Mouse (Mus musculus): ENCODE results near the gene Gm6588. TPM values are rescaled to one million over a fixed set of nuclear protein-coding genes. Genes with fewer than 3 reads are reported as not detected.

The Gm6588 gene
- total RNA-seq, 2 experiments from 2014 or later: not detected

DNA sequence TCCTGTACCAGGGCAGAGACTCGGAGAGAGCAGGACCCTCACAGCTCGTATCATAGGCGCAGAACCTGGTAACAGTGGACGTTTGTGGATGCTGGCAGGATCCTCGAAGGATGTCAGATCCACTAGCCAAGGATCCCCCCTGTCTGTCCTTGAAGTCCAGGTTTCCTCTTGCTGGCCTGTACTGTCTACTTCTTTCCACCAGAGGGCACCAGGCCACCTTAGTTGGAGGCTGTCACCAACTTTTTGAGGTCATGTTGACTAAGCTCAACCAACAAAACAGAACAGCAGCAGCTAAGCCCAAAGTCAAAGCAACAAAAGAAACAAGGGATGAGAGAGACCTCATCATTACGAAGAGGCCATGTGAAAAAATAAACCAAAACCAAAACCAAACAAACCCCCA lies 20.9 kb downstream of the Gm6588 start:
- DNase-seq: peak; percentile 13 to 46

DNA sequence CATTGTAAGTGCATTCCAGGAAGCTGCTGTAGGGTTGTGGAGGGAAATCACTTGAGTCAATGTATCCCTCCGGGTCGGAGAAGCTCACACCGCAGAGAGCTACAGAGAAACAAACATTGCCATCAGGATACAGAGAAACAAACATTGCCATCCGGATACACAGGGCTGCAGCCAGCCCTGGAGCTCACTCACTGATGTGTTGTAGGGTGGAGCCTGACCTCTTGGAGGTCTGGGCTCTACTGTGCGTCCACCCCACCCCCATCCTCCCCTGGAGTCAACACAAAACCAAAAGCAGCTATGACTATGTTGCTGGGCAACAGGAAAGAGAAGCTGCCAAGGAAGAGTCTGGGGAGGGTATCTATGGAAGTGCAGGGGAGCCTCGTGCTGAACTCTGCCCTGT lies 24.2 kb downstream of the Gm6588 start:
- DNase-seq: no peak

DNA sequence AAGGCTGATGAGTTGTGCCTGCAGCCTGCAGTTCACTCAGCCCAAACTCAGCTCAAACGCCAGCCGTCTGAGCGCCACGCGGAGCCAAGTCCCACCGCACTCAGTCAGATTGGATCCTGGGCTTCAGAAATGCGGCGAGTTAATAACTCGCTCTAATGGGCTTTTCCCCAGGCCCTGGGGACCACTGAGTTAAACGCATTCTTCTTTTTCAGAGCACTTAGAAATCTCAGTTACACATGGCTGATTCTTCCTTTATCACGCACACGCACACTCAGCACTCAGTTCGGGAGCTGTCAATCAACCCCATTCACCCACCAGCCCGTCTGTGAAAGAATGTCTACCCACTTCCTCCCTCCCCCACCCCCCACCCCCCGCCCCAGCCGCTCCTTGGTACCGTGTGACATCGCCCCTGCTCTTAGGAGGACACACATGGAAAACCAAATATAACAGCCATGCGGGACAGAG lies 32.8 kb downstream of the Gm6588 start:
- DNase-seq: no peak

DNA sequence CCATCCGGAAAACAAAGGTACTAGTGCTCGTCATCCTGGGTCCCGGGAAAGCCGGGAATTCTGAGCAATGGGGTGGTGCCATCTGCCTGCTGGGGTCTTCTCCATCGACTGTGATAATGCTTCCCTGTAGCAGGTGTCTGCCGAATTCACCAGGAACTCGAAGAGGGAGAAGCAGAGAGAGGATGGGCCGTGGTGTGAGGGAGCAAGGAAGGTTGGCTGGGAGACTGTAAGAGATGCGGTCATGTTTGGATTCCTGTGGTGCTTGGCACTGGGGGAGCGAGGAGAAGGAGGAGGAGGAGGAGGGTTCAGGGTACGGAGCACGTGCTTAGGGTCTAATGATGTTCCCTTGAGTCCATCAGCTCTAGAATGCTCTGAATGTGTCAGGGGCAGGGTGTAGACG lies 33.3 kb downstream of the Gm6588 start:
- DNase-seq: no peak

DNA sequence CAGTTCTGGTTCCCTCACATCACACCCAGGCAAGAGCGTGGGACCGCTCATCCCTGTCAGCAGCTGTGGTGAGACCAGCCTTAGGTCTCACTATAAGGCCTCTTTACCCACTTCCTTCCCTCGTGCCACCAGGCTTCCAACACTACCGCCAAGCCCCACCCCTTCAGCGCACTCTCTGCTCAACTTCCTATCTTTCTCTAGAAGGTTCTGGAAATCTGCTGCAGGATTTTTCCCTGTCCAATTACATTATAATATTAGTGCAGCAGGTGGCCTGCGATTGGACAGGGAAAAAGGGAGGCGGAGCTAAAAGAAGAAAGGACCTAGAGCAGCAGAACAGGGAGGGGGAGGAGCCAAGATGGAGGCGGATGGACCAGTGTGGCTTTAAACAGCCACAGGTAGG lies 33.8 kb downstream of the Gm6588 start:
- no peak for DNase-seq

DNA sequence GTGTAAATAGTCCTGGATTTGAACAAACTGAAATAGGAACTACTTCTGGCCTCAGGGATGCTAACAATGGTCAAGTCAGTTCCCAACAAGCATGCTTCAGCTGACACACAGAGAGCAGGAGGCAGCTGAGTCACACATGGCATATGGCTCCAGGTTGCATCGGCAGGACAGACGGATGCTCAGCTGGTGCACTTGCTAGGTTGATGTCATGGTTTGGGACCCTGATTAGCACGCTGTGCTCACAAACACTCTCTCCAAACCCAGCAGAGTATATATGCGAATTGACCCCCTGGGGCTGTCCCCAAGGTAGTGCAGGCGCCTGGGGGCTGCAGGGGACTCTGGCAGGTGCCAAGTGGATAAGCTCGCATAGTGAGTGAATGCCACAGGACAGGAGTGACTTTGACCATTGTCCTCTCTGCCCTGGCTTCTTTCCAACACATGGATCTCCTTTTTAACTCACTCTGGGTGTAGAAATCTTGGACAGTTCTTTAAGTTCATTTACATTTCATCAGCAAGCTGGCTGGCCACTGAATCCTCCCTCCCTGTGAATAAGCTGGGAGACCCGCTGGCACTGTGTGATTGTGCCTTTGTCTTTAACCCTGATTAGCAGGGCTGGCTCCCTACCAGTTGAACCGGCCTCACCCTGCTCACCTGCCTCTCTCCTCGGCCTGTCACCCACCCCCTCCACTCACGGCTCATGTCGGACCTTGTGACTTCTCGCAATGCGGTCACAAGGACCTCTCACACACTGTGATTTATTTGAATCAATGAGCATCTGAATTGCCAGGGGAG lies 35.9 kb downstream of the Gm6588 start:
- no peak for DNase-seq

DNA sequence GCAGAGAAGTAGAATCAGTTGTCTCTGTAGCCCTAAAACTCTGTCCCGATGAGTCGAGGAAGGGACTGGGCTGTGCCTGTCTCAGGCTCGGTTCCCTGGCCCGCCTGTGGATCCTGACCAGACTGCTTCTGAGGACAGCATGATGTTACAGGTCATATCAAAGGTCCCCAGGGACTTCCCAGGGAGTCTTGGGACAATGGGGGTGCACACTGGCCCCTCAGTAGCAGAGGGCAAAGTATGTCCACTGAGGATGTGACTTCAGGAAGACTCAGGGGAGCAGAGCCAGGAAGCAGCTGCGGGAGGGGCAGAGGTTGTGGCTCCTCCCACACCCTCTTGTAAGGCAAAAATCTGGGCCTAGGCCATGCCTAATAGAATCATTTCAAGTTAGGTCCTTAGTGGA lies 37.2 kb downstream of the Gm6588 start:
- DNase-seq: peak; percentile 7 to 38

DNA sequence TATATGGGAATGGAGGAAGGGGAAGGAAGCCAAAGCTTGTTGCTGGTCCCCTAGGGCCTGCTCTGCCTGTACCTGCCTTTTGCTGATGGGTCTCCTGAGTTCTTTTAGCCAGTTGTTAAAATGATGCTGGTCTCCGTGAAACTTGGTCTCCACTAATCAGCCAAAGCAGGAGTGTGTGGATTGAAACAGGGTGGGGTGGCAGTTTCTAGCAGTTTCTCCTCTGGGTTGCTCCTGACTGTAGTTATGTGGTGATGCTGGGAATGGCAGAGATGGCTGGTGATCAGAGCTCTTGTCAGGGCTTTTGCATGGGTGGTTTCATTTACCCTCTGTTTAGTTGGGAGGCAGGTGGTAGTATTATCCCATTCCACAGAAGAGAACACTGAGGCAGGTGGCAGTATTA lies 38.3 kb downstream of the Gm6588 start:
- DNase-seq: no peak

DNA sequence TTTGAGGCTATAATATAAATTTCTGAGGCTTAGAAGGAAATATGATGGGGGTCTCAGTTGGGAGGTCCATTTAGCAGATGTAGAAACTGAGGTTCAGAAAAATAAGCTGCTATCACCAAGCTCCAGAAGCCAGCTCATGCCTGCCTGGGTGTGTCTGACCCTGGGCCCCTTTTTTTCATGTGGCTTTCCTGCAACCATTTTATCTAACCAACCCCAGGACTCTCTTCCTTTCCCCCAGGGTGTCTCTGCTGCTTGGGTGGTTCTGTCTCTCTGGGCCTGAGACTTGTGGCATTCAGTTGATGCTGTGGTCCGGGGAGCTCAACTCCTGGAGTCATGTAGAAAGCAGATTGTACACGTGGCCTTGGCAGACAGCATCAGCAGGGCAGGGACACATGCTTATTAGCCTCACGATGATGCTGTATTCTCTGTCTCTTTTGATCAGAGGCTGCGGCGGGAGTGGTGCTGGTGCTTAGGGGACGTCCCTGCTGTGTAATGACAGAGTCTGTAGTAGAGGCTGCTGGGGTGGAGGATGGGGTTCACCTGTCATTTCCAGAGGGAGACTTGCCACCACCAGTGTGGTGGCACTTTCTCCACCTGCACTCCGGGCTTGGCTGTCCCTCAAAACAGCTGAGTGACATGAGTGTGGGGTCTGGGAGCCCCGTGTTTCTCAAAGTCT lies 39.0 kb downstream of the Gm6588 start:
- DNase-seq: no peak

DNA sequence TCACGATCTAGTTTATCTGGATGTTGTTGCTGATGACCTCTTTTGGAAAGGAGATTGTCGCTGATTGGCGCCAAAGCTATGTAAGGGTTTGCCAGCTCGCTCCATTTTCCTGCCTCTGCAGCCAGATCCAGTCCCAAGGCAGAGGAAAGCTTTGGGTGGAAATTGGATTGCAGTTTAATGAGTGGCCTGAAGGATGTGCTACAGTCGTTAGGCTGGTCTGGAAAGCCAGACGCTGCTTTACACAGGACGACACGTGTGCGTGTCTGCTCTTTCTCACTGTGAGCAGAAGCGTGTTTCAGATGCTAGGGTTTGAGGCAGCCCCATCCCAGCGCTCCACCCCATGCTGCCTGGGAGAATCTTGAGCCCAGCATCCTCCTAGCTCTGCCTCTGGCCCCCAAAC lies 42.3 kb downstream of the Gm6588 start:
- DNase-seq: no peak

DNA sequence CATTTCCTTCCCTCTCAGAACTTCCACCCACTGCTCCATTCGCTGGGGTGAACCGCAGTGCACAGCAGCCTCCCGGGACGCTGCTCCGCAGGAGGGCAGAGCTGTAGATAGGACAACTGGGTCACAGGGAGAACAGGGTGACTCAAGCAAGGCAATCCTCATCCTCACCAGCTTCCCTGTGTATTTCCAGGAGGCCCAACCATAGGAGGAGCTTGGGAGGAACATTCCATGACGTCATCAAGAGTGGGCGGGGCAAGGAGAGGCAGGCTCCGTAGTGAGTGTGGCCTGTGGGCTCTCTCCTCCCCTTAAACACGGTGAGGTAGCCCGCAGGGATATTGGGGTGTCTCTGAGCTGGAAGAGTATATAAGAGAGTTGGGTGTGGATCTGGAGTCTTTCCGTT lies 44.3 kb downstream of the Gm6588 start:
- DNase-seq: peak; percentile 14 to 23

DNA sequence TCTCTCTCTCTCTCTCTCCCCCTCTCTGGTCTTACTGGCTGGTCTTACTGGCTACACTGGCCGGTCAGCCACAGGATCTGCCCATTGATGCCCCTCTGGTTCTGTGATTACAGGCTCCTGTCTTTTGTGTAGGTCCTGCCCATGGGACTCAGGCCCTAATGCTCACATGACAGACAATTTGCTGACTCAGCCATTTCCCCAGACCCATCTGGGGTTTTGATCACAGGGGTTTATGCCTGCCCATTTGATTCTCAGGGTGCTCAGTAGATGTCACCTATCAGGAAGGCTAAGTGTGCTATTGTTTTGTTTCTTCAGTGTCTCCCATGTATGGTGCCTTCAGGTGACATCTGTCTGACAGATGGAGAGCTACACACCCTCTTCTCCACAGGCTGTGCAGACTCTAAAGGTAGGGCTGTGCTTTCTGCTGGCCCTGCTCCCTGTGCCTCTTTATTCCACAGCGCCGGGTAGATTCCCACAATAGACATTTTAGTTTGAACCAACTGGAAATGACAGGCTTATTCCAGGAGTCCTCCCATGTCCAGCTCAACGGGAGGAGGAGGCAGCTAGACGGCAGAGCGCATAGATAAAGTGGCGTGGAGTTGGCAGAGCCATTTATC lies 47.6 kb downstream of the Gm6588 start:
- no peak for DNase-seq

DNA sequence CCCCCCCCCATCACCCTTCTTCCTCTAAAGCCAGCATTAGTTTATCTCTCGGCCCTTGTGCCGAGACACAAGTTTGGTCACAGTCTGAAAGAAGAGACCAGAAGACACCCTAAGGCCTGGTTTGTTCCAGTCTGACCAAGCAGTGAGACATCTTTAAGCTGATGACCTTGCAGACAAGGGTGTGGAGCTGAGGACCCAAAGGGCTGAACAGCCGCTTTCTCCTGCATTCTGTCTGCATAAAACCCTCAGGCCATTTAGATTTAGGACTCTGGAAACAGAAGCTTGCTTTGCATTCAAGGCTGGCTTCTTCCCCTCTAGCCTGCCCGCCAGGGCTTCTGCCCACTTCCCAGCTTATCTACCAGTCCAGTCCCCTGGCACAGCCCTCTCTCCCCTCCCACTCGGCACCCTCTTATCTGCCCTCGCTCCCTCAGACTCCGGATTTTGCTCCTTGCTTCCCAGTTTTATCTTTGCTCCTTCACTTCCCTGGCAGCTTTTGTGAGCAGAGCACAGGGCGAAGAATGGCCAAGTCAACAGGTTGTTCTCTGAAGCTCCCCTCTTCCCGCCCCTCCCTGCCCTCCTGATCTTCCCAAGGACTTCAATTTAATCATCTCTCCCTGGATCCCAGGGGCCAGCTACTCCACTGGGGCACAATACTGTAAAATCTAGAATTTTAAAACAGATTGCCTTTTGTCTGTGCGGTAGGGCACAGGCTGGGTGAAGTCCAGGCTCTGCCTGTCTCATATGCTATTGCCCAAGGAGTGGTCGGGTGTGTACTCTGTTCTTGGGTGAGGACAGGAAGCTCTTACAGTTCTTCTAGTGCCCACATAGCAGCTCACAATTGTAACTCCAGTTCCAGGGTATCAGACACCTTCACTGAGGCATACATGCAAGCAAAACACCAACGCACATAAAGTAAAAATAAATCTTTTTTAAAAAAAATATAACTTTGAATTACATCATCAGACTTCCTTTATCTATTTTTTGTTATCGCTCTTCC lies 50.0 kb downstream of the Gm6588 start:
- no peak for DNase-seq

DNA sequence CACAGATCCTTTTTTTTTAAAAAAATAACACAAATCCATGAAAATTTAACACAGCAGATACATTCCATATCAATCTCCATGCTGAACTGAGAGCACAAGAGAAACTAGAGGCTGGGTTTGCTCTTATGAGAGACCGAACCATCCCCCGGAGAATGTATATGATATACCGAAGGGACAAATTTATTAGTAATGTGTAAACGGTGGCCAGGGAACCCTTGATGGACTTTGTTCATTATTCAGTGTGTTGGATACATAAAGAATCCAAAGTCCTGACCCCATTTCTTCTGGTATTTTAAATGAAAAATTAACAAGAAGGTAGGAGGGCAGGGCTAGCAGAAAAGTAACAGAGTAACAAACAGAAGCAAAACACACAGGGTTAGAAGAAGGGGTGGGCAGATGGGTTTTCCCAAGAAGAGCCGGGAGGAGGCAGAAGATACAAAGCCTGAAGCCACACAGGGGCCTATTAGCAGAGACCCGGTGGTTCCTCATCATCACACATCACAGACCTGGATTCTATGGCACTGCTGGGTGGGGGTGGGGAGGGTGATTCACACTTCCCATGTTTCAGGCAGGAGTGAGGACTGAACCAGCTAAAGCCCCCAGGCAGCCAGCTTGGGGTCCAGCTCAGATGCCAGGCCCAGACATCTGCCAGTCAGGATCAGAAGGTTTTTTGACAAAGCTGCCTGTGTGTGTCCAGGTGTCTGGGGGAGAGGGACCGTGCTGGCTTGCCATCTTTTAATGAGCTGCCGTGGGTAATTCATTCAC lies 50.9 kb downstream of the Gm6588 start:
- no peak for DNase-seq

Other genes starting within 250 kb of the Gm6588 start
- 1 to 10 TPM; 5.7 to 6.6 TPM for gene Cryba4, start 196.9 kb upstream of the Gm6588 start, total RNA-seq (2021)
- gene Crybb1, start 193.6 kb upstream of the Gm6588 start, total RNA-seq (2021): 1 to 10 TPM; 2.0 to 3.1 TPM
- gene Tpst2, start 172.7 kb upstream of the Gm6588 start, total RNA-seq (2021): 10 to 100 TPM; 47.1 to 50.0 TPM
- gene Tfip11, start 123.1 kb upstream of the Gm6588 start, total RNA-seq (2021): 10 to 100 TPM; 20.5 to 20.8 TPM
- 10 to 100 TPM in 1 of 2 experiments, 1 to 10 TPM in 1; 6.8 to 10.0 TPM for gene Srrd, start 106.4 kb upstream of the Gm6588 start, total RNA-seq (2021)
- gene Hps4, start 106.3 kb upstream of the Gm6588 start, total RNA-seq (2021): 10 to 100 TPM; 10.5 to 12.4 TPM
- not detected for gene Gm6583, start 93.4 kb upstream of the Gm6588 start, total RNA-seq (2021)
- under 1 TPM; 0.42 to 0.87 TPM for gene Asphd2, start 54.6 kb upstream of the Gm6588 start, total RNA-seq (2021)
- gene Sez6l, start 127.8 kb downstream of the Gm6588 start, total RNA-seq (2021): under 1 TPM; 0.05 to 0.10 TPM

All from heart, adult 18-20 months (tissue).